Mouse (Mus musculus): ENCODE data around the gene Gcgr. TPM values are rescaled to one million over a fixed set of nuclear protein-coding genes. Genes with fewer than 3 reads are reported as not detected.

The Gcgr gene
- not detected in 2 replicates for polyA plus RNA-seq (2012)

GRCm38 (mm10) chr11:120530085-120530964 lies at the start of gene Gcgr:
TSS of gene Gcgr (plus strand) at chr11:120530699.

DNA sequence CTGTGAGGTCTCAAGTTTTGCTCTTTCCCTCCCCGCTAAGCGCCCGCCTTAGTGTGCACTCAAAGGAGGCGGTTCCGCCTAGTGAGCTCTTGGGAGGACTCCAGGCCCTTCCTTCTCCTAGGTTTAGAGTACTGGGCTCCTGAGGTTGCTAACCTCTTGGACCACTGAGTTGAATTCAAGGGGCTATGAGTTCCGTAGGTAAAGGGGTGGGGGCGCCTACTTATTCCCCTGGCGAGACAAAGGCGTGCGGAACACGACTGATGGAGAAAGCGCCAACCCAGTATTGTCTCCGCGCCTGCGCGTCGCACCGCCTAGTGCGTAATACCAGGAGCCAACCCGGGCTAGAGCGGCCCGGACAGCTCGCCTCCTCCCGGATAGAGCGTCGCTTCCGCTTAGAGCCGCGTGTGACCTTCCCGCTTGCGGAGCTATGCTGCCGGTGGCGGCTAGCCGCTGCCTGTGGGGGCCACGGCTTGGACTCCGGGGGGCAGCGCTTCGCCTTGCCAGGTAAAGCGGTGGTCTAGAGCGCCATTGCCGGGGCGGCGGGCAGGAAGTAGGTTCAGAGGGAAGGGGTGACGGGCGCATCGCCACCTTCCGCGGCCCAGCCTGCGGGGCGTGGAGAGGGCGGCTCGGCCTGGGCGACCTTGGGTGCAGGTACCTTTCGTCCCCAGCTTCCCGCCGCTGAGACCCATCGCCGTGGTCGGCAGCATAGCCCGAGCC lies 46.1 kb upstream of the Gcgr start, which contains the start of gene Mrpl12:
Mrpl12 (plus strand) TSS at position 349 of the 717 bp plus-strand sequence.

GRCm38 (mm10) chr11:120491317-120492023 lies 39.0 kb upstream of the Gcgr start, which contains the start of gene Slc25a10:
TSS of gene Slc25a10 (plus strand) at chr11:120491840.

DNA sequence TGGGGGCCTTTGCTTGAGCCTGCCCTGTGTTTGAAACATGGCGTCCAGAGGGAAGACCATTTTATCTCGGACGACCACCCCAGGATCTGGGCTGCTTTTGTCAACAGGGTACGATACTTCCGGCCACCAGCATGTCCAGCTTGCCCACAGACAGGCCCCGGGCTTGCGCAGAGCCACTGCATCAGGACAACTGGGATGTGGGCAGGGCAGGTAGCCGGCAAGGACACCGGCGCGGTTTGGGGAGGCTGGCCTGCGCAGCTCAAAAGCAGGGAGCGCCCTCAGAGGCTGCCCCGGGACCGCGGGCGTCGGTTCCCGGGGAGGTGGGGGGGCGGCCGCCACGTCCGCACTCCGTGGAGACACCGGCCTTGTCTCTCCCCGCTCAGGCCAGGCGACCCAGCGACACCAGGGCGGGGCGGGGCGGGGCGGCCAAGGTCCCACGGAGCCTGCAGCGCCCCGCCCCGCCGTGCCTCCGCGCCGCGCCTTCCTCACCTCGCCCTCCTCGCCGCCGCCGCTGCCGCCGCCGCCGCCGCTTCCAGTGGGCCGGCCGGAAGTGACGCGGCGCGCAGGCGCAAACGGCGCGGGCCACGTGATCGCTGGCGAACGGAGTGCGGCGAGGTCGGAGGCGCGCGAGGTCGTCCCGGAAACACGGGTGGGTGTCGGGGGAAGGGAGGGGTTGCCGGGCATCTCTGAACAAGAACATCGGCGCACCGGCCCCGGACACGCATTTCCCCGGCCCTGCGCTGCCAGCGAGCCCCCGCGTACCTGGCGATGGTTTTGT lies 18.9 kb downstream of the Gcgr start, which contains the start of gene Mcrip1:
Mcrip1 (minus strand) TSS at position 560 of the 778 bp plus-strand sequence.

DNA sequence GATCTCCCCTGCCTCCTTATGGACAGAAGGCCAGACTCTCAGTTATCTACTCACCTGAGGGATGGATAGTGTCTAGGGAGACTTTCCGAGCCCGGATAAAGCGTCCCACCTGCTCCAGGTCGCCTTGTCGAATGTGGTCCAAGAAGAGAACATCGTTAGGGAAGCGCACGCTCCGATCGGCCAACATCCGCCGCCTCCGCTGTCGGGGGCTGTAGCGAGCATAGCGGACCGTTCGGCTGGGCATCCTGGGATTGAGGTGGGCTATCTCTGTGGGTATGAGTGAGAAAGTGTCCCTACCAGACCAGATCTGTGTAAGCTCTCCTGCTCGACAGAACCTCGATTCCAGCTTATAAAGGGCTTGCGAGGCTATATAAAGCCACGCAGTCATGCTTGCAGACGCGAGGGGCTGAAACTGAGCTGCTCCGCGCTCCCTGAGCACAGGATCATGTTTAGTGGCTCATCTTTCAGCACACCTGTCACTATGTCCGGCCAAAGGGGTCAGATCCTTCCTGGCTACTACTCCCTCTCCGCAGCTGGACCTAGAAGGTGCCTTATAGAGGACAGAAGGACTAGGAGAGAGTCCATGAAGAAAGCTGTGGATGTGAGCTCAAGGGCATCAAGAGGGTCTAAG lies 20.4 kb downstream of the Gcgr start, which contains the start of gene Ppp1r27:
Ppp1r27 (minus strand) TSS at position 323 of the 631 bp plus-strand sequence.

GRCm38 (mm10) chr11:120572752-120573584 lies 42.5 kb downstream of the Gcgr start, which contains the start of gene P4hb:
TSS of gene P4hb (minus strand) at chr11:120573253.

GRCm38 (mm10) chr11:120581490-120582267 lies 51.2 kb downstream of the Gcgr start, which contains the start of gene Arhgdia:
TSS of gene Arhgdia (minus strand) at chr11:120581624.

Other genes with a start within 250 kb of the Gcgr start
- gene Actg1, start 182.2 kb upstream of the Gcgr start, polyA plus RNA-seq (2012) = 934 and 983 TPM in 2 replicates
- not detected in 2 replicates for gene Fscn2, start 169.2 kb upstream of the Gcgr start, polyA plus RNA-seq (2012)
- 32.5 and 33.7 TPM in 2 replicates for gene Faap100, start 151.9 kb upstream of the Gcgr start, polyA plus RNA-seq (2012)
- gene Nploc4, start 93.0 kb upstream of the Gcgr start, polyA plus RNA-seq (2012) = 48.3 and 52.9 TPM in 2 replicates
- 0.06 and 0.08 TPM in 2 replicates for gene Tspan10, start 88.1 kb upstream of the Gcgr start, polyA plus RNA-seq (2012)
- 0.02 TPM in 1 of 2 replicates, not detected in the other for gene Pde6g, start 77.2 kb upstream of the Gcgr start, polyA plus RNA-seq (2012)
- gene Oxld1, start 72.6 kb upstream of the Gcgr start, polyA plus RNA-seq (2012) = 9.0 and 9.9 TPM in 2 replicates
- gene Ccdc137, start 72.6 kb upstream of the Gcgr start, polyA plus RNA-seq (2012) = 31.2 and 32.6 TPM in 2 replicates
- 22.3 and 23.4 TPM in 2 replicates for gene Arl16, start 63.1 kb upstream of the Gcgr start, polyA plus RNA-seq (2012)
- gene Mrpl12, start 46.1 kb upstream of the Gcgr start, polyA plus RNA-seq (2012) = 467 and 483 TPM in 2 replicates
- 47.2 and 58.4 TPM in 2 replicates for gene Slc25a10, start 38.9 kb upstream of the Gcgr start, polyA plus RNA-seq (2012)
- gene Mcrip1, start 19.0 kb downstream of the Gcgr start, polyA plus RNA-seq (2012) = 170 and 188 TPM in 2 replicates
- 0.24 TPM in 1 of 2 replicates, not detected in the other for gene Ppp1r27, start 20.4 kb downstream of the Gcgr start, polyA plus RNA-seq (2012)
- 1,164 and 1,680 TPM in 2 replicates for gene P4hb, start 42.6 kb downstream of the Gcgr start, polyA plus RNA-seq (2012)
- 1,098 and 1,284 TPM in 2 replicates for gene Arhgdia, start 50.9 kb downstream of the Gcgr start, polyA plus RNA-seq (2012)
- gene Alyref, start 67.7 kb downstream of the Gcgr start, polyA plus RNA-seq (2012) = 339 and 360 TPM in 2 replicates
- 111 and 156 TPM in 2 replicates for gene Anapc11, start 67.7 kb downstream of the Gcgr start, polyA plus RNA-seq (2012)
- 1.6 and 2.9 TPM in 2 replicates for gene Npb, start 77.8 kb downstream of the Gcgr start, polyA plus RNA-seq (2012)
- 93.8 and 116 TPM in 2 replicates for gene Pcyt2, start 87.2 kb downstream of the Gcgr start, polyA plus RNA-seq (2012)
- 246 and 280 TPM in 2 replicates for gene Sirt7, start 94.5 kb downstream of the Gcgr start, polyA plus RNA-seq (2012)
- 51.4 and 66.1 TPM in 2 replicates for gene Mafg, start 102.9 kb downstream of the Gcgr start, polyA plus RNA-seq (2012)
- 1.2 and 1.5 TPM in 2 replicates for gene Pycr1, start 113.1 kb downstream of the Gcgr start, polyA plus RNA-seq (2012)
- gene Myadml2, start 117.5 kb downstream of the Gcgr start, polyA plus RNA-seq (2012) = 0.05 TPM in 1 of 2 replicates, not detected in the other
- 0.17 and 0.18 TPM in 2 replicates for gene Notum, start 130.5 kb downstream of the Gcgr start, polyA plus RNA-seq (2012)
- gene Aspscr1, start 142.3 kb downstream of the Gcgr start, polyA plus RNA-seq (2012) = 360 and 376 TPM in 2 replicates
- 97.1 and 99.7 TPM in 2 replicates for gene Cenpx, start 183.0 kb downstream of the Gcgr start, polyA plus RNA-seq (2012)
- 59.1 and 87.9 TPM in 2 replicates for gene Lrrc45, start 183.2 kb downstream of the Gcgr start, polyA plus RNA-seq (2012)
- 5.4 and 8.3 TPM in 2 replicates for gene Rac3, start 190.8 kb downstream of the Gcgr start, polyA plus RNA-seq (2012)
- 32.0 and 32.8 TPM in 2 replicates for gene Dcxr, start 196.6 kb downstream of the Gcgr start, polyA plus RNA-seq (2012)
- gene Cbr2, start 201.4 kb downstream of the Gcgr start, polyA plus RNA-seq (2012) = not detected in 2 replicates
- 38.6 and 45.6 TPM in 2 replicates for gene Hmga1b, start 232.1 kb downstream of the Gcgr start, polyA plus RNA-seq (2012)

Measured in megakaryocyte-erythroid progenitor cell, adult 5 weeks (primary cell).